Mouse (Mus musculus): ENCODE measurements at regions not wholly inside any gene's neighbourhood (a gene's known extent, or its start where the extent isn't known, plus 50 kb on each side); places are given as distances from the start of the nearest gene placed in this dataset.

- no peak for ATAC-seq (ENCODE audit: insufficient read depth)
- Histone ChIP-seq H3K9me3 (ENCODE audit: control insufficient read depth, low read length) (no peaks in the 10 kb centered on the region), H3K4me1 (replicated peaks; ENCODE audit: control insufficient read depth in 2 of 2, insufficient read depth in 2 of 2, low read length in 1 of 2) (no peaks in the 10 kb centered on the region), H3K4me2 (ENCODE audit: low read depth) (no peak overlapping the region), H3K36me3 (replicated peaks; ENCODE audit: control insufficient read depth, insufficient read depth, low read depth) (no peaks in the 10 kb centered on the region), H3K4me3 (ENCODE audit: insufficient read depth in 1 of 2, low read depth in 2 of 2, low read length in 2 of 2) (no peak overlapping the region), H3K27me3 (ENCODE audit: control insufficient read depth, insufficient read depth, low read length) (no peaks in the 10 kb centered on the region), H3K9ac (replicated peaks) (no peak overlapping the region), H3K27ac (no peak overlapping the region)
- WGBS (ENCODE audit: insufficient replicate concordance), result 76% methylated on average over 17 of the region's 17 CpGs
- no peak for TF ChIP-seq EP300 (IDR thresholded peaks at IDR 0.05; ENCODE audit: low read depth)
- no peak for TF ChIP-seq CTCF (IDR thresholded peaks at IDR 0.05; ENCODE audit: low read depth)
- no peak for DNase-seq (ENCODE audit: low read depth in 3 of 3, low spot score in 3 of 3)
Observed at GRCm38 (mm10) chr2:169524429-169524828, 63.1 kb downstream of the Gm11011 start.

DNA sequence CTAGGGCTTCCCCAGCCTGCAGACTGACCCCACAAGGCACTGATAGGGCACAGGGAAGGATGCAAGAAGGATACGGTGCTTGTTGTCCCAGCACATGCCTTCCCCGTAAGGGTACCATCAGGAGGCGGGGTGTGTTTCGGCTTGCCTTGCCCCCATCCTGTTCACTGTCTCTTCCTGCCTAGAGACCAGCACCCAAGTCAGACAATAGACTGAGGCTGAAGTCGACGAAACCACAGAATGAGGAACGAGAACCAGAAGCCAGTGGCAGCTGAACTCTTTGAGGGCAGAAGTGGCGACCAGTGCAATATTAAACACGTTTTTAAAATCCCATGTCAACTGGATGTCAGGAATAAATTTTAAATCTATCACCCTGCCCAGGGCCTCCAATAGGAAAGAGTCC, 67.6 kb downstream of the Gm11011 start:
- no peaks in the 10 kb centered on the region for H3K9me3 ChIP-seq (ENCODE audit: control insufficient read depth, low read length)
- H3K27ac ChIP-seq, result no peak overlapping the region
- WGBS (ENCODE audit: insufficient replicate concordance), result 9% methylated on average over 9 of the region's 9 CpGs
- no peaks in the 10 kb centered on the region for H3K36me3 ChIP-seq (replicated peaks; ENCODE audit: control insufficient read depth, insufficient read depth, low read depth)
- no peak for TF ChIP-seq CTCF (IDR thresholded peaks at IDR 0.05; ENCODE audit: low read depth)
- TF ChIP-seq EP300 (IDR thresholded peaks at IDR 0.05; ENCODE audit: low read depth), result no peak
- no peak overlapping the region for H3K4me2 ChIP-seq (ENCODE audit: low read depth)
- no peak overlapping the region for H3K4me3 ChIP-seq (ENCODE audit: insufficient read depth in 1 of 2, low read depth in 2 of 2, low read length in 2 of 2)
- no peaks in the 10 kb centered on the region for H3K27me3 ChIP-seq (ENCODE audit: control insufficient read depth, insufficient read depth, low read length)
- H3K4me1 ChIP-seq (replicated peaks; ENCODE audit: control insufficient read depth in 2 of 2, insufficient read depth in 2 of 2, low read length in 1 of 2), result no peaks in the 10 kb centered on the region
- DNase-seq (ENCODE audit: low read depth in 3 of 3, low spot score in 3 of 3) (no peak), ATAC-seq (ENCODE audit: insufficient read depth) (no peak)
- no peak overlapping the region for H3K9ac ChIP-seq (replicated peaks)

DNA sequence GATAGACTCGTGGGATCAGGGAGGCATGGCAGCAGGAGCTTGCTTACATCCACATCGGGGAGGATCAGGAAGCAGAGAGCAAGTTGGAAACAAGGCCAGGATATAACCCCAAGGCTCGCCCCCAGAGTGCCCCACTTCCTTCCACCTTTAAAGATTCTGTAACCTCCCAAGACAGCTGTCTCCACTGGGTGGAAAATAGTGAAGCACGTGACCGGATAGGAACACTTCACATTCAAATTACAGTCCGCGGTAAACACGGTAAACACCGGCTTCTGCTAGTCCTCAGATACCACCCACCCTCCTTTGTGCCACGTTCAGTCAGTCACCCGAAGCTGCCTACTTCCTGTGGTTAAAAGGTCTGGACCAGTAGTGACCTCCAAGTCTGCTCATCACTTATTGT, 72.2 kb downstream of the Gm11011 start:
- Histone ChIP-seq H3K36me3 (replicated peaks; ENCODE audit: control insufficient read depth, insufficient read depth, low read depth) (no peaks in the 10 kb centered on the region), H3K9ac (replicated peaks) (no peak overlapping the region), H3K4me3 (ENCODE audit: insufficient read depth in 1 of 2, low read depth in 2 of 2, low read length in 2 of 2) (no peak overlapping the region), H3K9me3 (ENCODE audit: control insufficient read depth, low read length) (no peaks in the 10 kb centered on the region), H3K4me2 (ENCODE audit: low read depth) (no peak overlapping the region), H3K27me3 (ENCODE audit: control insufficient read depth, insufficient read depth, low read length) (no peaks in the 10 kb centered on the region), H3K4me1 (replicated peaks; ENCODE audit: control insufficient read depth in 2 of 2, insufficient read depth in 2 of 2, low read length in 1 of 2) (no peaks in the 10 kb centered on the region), H3K27ac (no peak overlapping the region)
- 26% methylated on average over 11 of the region's 11 CpGs for WGBS (ENCODE audit: insufficient replicate concordance)
- no peak for TF ChIP-seq CTCF (IDR thresholded peaks at IDR 0.05; ENCODE audit: low read depth)
- no peak for TF ChIP-seq EP300 (IDR thresholded peaks at IDR 0.05; ENCODE audit: low read depth)
- ATAC-seq (ENCODE audit: insufficient read depth) (no peak), DNase-seq (ENCODE audit: low read depth in 3 of 3, low spot score in 3 of 3) (no peak)

DNA sequence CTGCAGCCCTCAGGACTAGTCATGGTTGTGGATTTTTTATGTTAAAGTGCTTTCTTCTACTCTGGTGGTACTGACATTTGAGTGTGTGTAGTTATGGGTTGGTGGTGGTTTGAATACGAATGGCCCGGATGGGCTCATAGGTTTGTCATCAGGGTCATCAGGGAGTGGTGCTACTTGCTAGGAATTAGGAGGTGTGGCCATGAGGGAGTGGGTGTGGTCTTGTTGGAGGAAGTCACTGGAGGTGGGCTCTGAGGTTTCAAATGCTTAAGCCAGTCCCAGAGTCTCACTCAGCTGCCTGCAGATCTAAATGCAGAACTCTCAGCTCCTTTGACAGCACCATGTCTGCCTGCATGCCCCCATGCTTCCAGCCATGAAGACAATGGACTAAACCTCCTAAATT, 76.8 kb downstream of the Gm11011 start:
- no peak for ATAC-seq (ENCODE audit: insufficient read depth)
- 57% methylated on average over 2 of the region's 2 CpGs for WGBS (ENCODE audit: insufficient replicate concordance)
- Histone ChIP-seq H3K27ac (no peak overlapping the region), H3K9ac (replicated peaks) (no peak overlapping the region), H3K4me3 (ENCODE audit: insufficient read depth in 1 of 2, low read depth in 2 of 2, low read length in 2 of 2) (no peak overlapping the region), H3K36me3 (replicated peaks; ENCODE audit: control insufficient read depth, insufficient read depth, low read depth) (no peaks in the 10 kb centered on the region), H3K9me3 (ENCODE audit: control insufficient read depth, low read length) (no peaks in the 10 kb centered on the region), H3K4me2 (ENCODE audit: low read depth) (no peak overlapping the region), H3K27me3 (ENCODE audit: control insufficient read depth, insufficient read depth, low read length) (no peaks in the 10 kb centered on the region), H3K4me1 (replicated peaks; ENCODE audit: control insufficient read depth in 2 of 2, insufficient read depth in 2 of 2, low read length in 1 of 2) (no peaks in the 10 kb centered on the region)
- DNase-seq (ENCODE audit: low read depth in 3 of 3, low spot score in 3 of 3), result no peak
- no peak for TF ChIP-seq EP300 (IDR thresholded peaks at IDR 0.05; ENCODE audit: low read depth)
- no peak for TF ChIP-seq CTCF (IDR thresholded peaks at IDR 0.05; ENCODE audit: low read depth)

- no peaks in the 10 kb centered on the region for H3K27me3 ChIP-seq (ENCODE audit: control insufficient read depth, insufficient read depth, low read length)
- H3K4me2 ChIP-seq (ENCODE audit: low read depth), result no peak overlapping the region
- ATAC-seq (ENCODE audit: insufficient read depth) (no peak), DNase-seq (ENCODE audit: low read depth in 3 of 3, low spot score in 3 of 3) (no peak)
- no peaks in the 10 kb centered on the region for H3K36me3 ChIP-seq (replicated peaks; ENCODE audit: control insufficient read depth, insufficient read depth, low read depth)
- no peak overlapping the region for H3K27ac ChIP-seq
- TF ChIP-seq EP300 (IDR thresholded peaks at IDR 0.05; ENCODE audit: low read depth) (no peak), CTCF (IDR thresholded peaks at IDR 0.05; ENCODE audit: low read depth) (no peak)
- H3K4me3 ChIP-seq (ENCODE audit: insufficient read depth in 1 of 2, low read depth in 2 of 2, low read length in 2 of 2), result no peak overlapping the region
- whole genome bisulfite sequencing (ENCODE audit: insufficient replicate concordance), result 57% methylated on average over 4 of the region's 4 CpGs
- no peaks in the 10 kb centered on the region for H3K4me1 ChIP-seq (replicated peaks; ENCODE audit: control insufficient read depth in 2 of 2, insufficient read depth in 2 of 2, low read length in 1 of 2)
- no peaks in the 10 kb centered on the region for H3K9me3 ChIP-seq (ENCODE audit: control insufficient read depth, low read length)
- no peak overlapping the region for H3K9ac ChIP-seq (replicated peaks)
Observed at GRCm38 (mm10) chr2:169509406-169509805, 78.1 kb downstream of the Gm11011 start.
